Mouse (Mus musculus) spleen, adult 2 months (tissue): ENCODE data around the gene Slc38a9.

Source experiments
- CTCF ChIP-seq: fragments of 200-500 bp; IDR thresholded peaks from 2 replicates; pipeline ENCODE4 v1.5.1; 2011; ENCODE audit warnings: mild to moderate bottlenecking, inconsistent platforms; ENCODE audit not compliant: insufficient read depth, insufficient read length, insufficient replicate concordance; ENCODE audit errors: extremely low read depth
- POLR2A ChIP-seq: fragments of 200-500 bp; IDR thresholded peaks from 2 replicates; pipeline ENCODE4 v1.6.1; 2011; ENCODE audit warnings: low read depth, low read length, inconsistent platforms

GRCm38 (mm10) chr13:112752309-112752975 lies 91.9 kb downstream of the Slc38a9 start:
- TF ChIP-seq POLR2A: no peak
- TF ChIP-seq CTCF: no peak
